Mouse (Mus musculus) liver, embryonic 16.5 days (tissue): ENCODE data around the gene Ttll1. TPM values are rescaled to one million over a fixed set of nuclear protein-coding genes. Genes with fewer than 3 reads are reported as not detected.

Experiments used
- ATAC-seq: fragments of 200-750 bp; cut with Nextera tagmentation; 2 replicates; pipeline ENCODE4 v1.8.0; 2017; ENCODE audit warnings: low read depth, mild to moderate bottlenecking, moderate number of reproducible peaks, moderate library complexity
- H3K27ac ChIP-seq: fragments of 300-500 bp; sonication (generic); 2 replicates; pipeline ENCODE4 v1.5.1; 2014; ENCODE audit warnings: mild to moderate bottlenecking, low read length
- H3K27me3 ChIP-seq: fragments of 300-500 bp; sonication (generic); 2 replicates; pipeline ENCODE4 v1.6.1; 2014; ENCODE audit warnings: low read depth, low read length, mixed read lengths; ENCODE audit not compliant: control insufficient read depth, insufficient read depth
- H3K36me3 ChIP-seq: fragments of 300-500 bp; sonication (generic); 2 replicates; pipeline ENCODE4 v1.6.1; 2014; ENCODE audit warnings: mild to moderate bottlenecking; ENCODE audit not compliant: control insufficient read depth, insufficient read depth
- H3K4me1 ChIP-seq: fragments of 300-500 bp; sonication (generic); 2 replicates; pipeline ENCODE4 v1.6.1; 2014; ENCODE audit warnings: low read depth, low read length, mixed read lengths; ENCODE audit not compliant: control insufficient read depth
- H3K4me2 ChIP-seq: fragments of 300-500 bp; sonication (generic); 2 replicates; pipeline ENCODE4 v1.6.1; 2014; ENCODE audit warnings: low read depth, low read length, mixed read lengths
- H3K4me3 ChIP-seq: fragments of 300-500 bp; sonication (generic); 2 replicates; pipeline ENCODE4 v1.5.1; 2014; ENCODE audit warnings: low read depth, mild to moderate bottlenecking, low read length
- H3K9ac ChIP-seq: fragments of 300-500 bp; sonication (generic); 2 replicates; pipeline ENCODE4 v1.6.1; 2014; ENCODE audit warnings: low read depth, low read length
- H3K9me3 ChIP-seq: fragments of 300-500 bp; sonication (generic); replicated peaks from 2 replicates; pipeline ENCODE4 v1.6.1; 2016; ENCODE audit warnings: low read length; ENCODE audit not compliant: control insufficient read depth
- WGBS: fragments of 180-500 bp; shearing (Covaris S2); extraction: QIAGEN DNeasy Blood & Tissue Kit; methylation state at CpG from one replicate; pipeline ENCODE4 v1.1.7; 2014; ENCODE audit not compliant: insufficient replicate concordance; 5-methylcytosine and 5-hydroxymethylcytosine counted together
- polyA plus RNA-seq: library from polyadenylated mRNA; unstranded; fragments of >200 nt; fragmentation: Nextera tagmentation; extraction: Ambion mirVana; gene quantifications from 2 replicates; pipeline ENCODE4 v1.2.1, GENCODE M21; 2015

Gene Ttll1
- 4.3 and 4.7 TPM in 2 replicates for polyA plus RNA-seq

GRCm38 (mm10) chr15:83510805-83511405, at the start of gene Ttll1:
Ttll1 (minus strand) TSS chr15:83510893.
- H3K27me3 ChIP-seq = no peaks in the 10 kb centered on the region
- peak within 1 kb of the TSS; percentile 61 for H3K4me3 ChIP-seq
- peaks cover 9% of the 10 kb centered on the region for H3K4me1 ChIP-seq
- peak within 1 kb of the TSS; percentile 85 for H3K4me2 ChIP-seq
- peak; percentile 97 for ATAC-seq
- H3K9me3 ChIP-seq = no peaks in the 10 kb centered on the region
- peak within 1 kb of the TSS; percentile 50 for H3K9ac ChIP-seq
- H3K36me3 ChIP-seq = no peaks in the 10 kb centered on the region
- WGBS = 6% methylated on average over 41 of the region's 41 CpGs
- H3K27ac ChIP-seq = no peak within 1 kb of the TSS

- ATAC-seq = peak; percentile 89
- Histone ChIP-seq H3K27me3 (no peaks in the 10 kb centered on the region), H3K4me2 (peak overlapping the region; percentile 94), H3K27ac (peak overlapping the region; percentile 87), H3K9me3 (no peaks in the 10 kb centered on the region), H3K9ac (peak overlapping the region; percentile 93), H3K36me3 (no peaks in the 10 kb centered on the region), H3K4me1 (peaks cover 7% of the 10 kb centered on the region), H3K4me3 (peak overlapping the region; percentile 90)
- WGBS = under 1% methylated on average over 72 of the region's 74 CpGs
Observed at GRCm38 (mm10) chr15:83555161-83555974, 44.7 kb upstream of the Ttll1 start.

- H3K36me3 ChIP-seq = no peaks in the 10 kb centered on the region; the same call in 1 of the 2 replicates
- ATAC-seq = no peak
- no peak overlapping the region for H3K27ac ChIP-seq
- peaks cover 7% of the 10 kb centered on the region for H3K4me1 ChIP-seq
- H3K9ac ChIP-seq = no peak overlapping the region
- no peaks in the 10 kb centered on the region for H3K9me3 ChIP-seq
- H3K4me3 ChIP-seq = no peak overlapping the region
- no peak overlapping the region for H3K4me2 ChIP-seq
- H3K27me3 ChIP-seq = no peaks in the 10 kb centered on the region
Observed at GRCm38 (mm10) chr15:83553831-83554230, 43.1 kb upstream of the Ttll1 start.

GRCm38 (mm10) chr15:83550137-83550536, 39.4 kb upstream of the Ttll1 start:
- H3K9me3 ChIP-seq = no peaks in the 10 kb centered on the region
- no peak overlapping the region for H3K9ac ChIP-seq
- H3K4me3 ChIP-seq = no peak overlapping the region
- WGBS = 79% methylated on average over 2 of the region's 2 CpGs
- no peaks in the 10 kb centered on the region for H3K27me3 ChIP-seq
- H3K36me3 ChIP-seq = peaks cover 10% of the 10 kb centered on the region
- no peak overlapping the region for H3K27ac ChIP-seq
- H3K4me2 ChIP-seq = no peak overlapping the region
- ATAC-seq = no peak
- peaks cover 5% of the 10 kb centered on the region for H3K4me1 ChIP-seq

- H3K9me3 ChIP-seq = no peaks in the 10 kb centered on the region
- ATAC-seq = no peak
- H3K4me1 ChIP-seq = no peaks in the 10 kb centered on the region
- no peak overlapping the region for H3K9ac ChIP-seq
- H3K4me2 ChIP-seq = no peak overlapping the region
- WGBS = 84% methylated on average over 8 of the region's 8 CpGs
- no peaks in the 10 kb centered on the region for H3K27me3 ChIP-seq
- no peak overlapping the region for H3K27ac ChIP-seq
- H3K36me3 ChIP-seq = peaks cover 10% of the 10 kb centered on the region
- no peak overlapping the region for H3K4me3 ChIP-seq
Observed at GRCm38 (mm10) chr15:83547144-83547543, 36.5 kb upstream of the Ttll1 start.

- Histone ChIP-seq H3K9ac (no peak overlapping the region), H3K4me2 (no peak overlapping the region), H3K27ac (no peak overlapping the region), H3K9me3 (no peaks in the 10 kb centered on the region), H3K4me1 (no peaks in the 10 kb centered on the region), H3K4me3 (no peak overlapping the region), H3K27me3 (no peaks in the 10 kb centered on the region), H3K36me3 (peaks cover 10% of the 10 kb centered on the region)
- WGBS = 75% methylated on average over 7 of the region's 7 CpGs
- no peak for ATAC-seq
Observed at GRCm38 (mm10) chr15:83546029-83546428, 35.3 kb upstream of the Ttll1 start.

GRCm38 (mm10) chr15:83541647-83542287, 31.1 kb upstream of the Ttll1 start:
- Histone ChIP-seq H3K4me1 (no peaks in the 10 kb centered on the region), H3K36me3 (peaks cover 2% of the 10 kb centered on the region; the same call in 1 of the 2 replicates), H3K4me3 (no peak overlapping the region), H3K9me3 (no peaks in the 10 kb centered on the region), H3K4me2 (no peak overlapping the region), H3K9ac (no peak overlapping the region), H3K27ac (no peak overlapping the region), H3K27me3 (no peaks in the 10 kb centered on the region)
- WGBS = 62% methylated on average over 9 of the region's 9 CpGs
- ATAC-seq = no peak

- Histone ChIP-seq H3K4me2 (no peak overlapping the region), H3K4me1 (no peaks in the 10 kb centered on the region), H3K27ac (no peak overlapping the region), H3K9ac (no peak overlapping the region), H3K27me3 (no peaks in the 10 kb centered on the region), H3K36me3 (no peaks in the 10 kb centered on the region), H3K9me3 (no peaks in the 10 kb centered on the region), H3K4me3 (no peak overlapping the region)
- 0 out of 2 replicates have a peak, but pooled peaks have one; percentile 19 for ATAC-seq
- 34% methylated on average over 4 of the region's 4 CpGs for WGBS
Observed at GRCm38 (mm10) chr15:83539905-83540304, 29.2 kb upstream of the Ttll1 start.

GRCm38 (mm10) chr15:83538855-83539254, 28.2 kb upstream of the Ttll1 start:
- no peak overlapping the region for H3K9ac ChIP-seq
- H3K4me3 ChIP-seq = no peak overlapping the region
- H3K36me3 ChIP-seq = no peaks in the 10 kb centered on the region
- no peak overlapping the region for H3K4me2 ChIP-seq
- 77% methylated on average over 2 of the region's 2 CpGs for WGBS
- ATAC-seq = no peak
- H3K27ac ChIP-seq = no peak overlapping the region
- H3K4me1 ChIP-seq = no peaks in the 10 kb centered on the region
- H3K27me3 ChIP-seq = no peaks in the 10 kb centered on the region
- H3K9me3 ChIP-seq = no peaks in the 10 kb centered on the region
